Mouse (Mus musculus) midbrain, postnatal 0 days (tissue): Measurements from ENCODE around the gene Pold3. TPM values are rescaled to one million over a fixed set of nuclear protein-coding genes. Genes with fewer than 3 reads are reported as not detected.

ENCODE experiments used
- ATAC-seq: fragments of 200-750 bp; cut with Nextera tagmentation; 2 replicates; pipeline ENCODE4 v1.8.0; 2017; ENCODE audit warnings: moderate number of reproducible peaks, mild to moderate bottlenecking, moderate TSS enrichment, moderate library complexity; ENCODE audit not compliant: low FRiP score
- DNase-seq: peaks from one replicate; pipeline ENCODE4 v3.0.0-alpha.2; 2015; ENCODE audit warnings: low spot score
- H3K27ac ChIP-seq: fragments of 300-500 bp; sonication (generic); 2 replicates; pipeline ENCODE4 v1.5.1; 2014; ENCODE audit warnings: low read depth, mild to moderate bottlenecking, low read length, mixed read lengths
- H3K27me3 ChIP-seq: fragments of 300-500 bp; sonication (generic); 2 replicates; pipeline ENCODE4 v1.6.1; 2014; ENCODE audit warnings: low read length, control low read depth, mixed read lengths; ENCODE audit not compliant: insufficient read depth
- H3K36me3 ChIP-seq: fragments of 300-500 bp; sonication (generic); 2 replicates; pipeline ENCODE4 v1.6.1; 2014; ENCODE audit warnings: low read length, control low read depth, mixed read lengths; ENCODE audit not compliant: insufficient read depth
- H3K4me1 ChIP-seq: fragments of 300-500 bp; sonication (generic); 2 replicates; pipeline ENCODE4 v1.6.1; 2014; ENCODE audit warnings: mild to moderate bottlenecking, control low read depth, antibody characterized with exemption, low read length, mixed read lengths; ENCODE audit not compliant: insufficient read depth
- H3K4me2 ChIP-seq: fragments of 300-500 bp; sonication (generic); 2 replicates; pipeline ENCODE4 v1.6.1; 2014; ENCODE audit warnings: low read depth, mild to moderate bottlenecking, low read length, mixed read lengths; ENCODE audit not compliant: poor library complexity, severe bottlenecking
- H3K4me3 ChIP-seq: fragments of 300-500 bp; sonication (generic); 2 replicates; pipeline ENCODE4 v1.5.1; 2014; ENCODE audit warnings: low read depth, mild to moderate bottlenecking, low read length, moderate library complexity
- H3K9ac ChIP-seq: fragments of 300-500 bp; sonication (generic); replicated peaks from 2 replicates; pipeline ENCODE4 v1.6.1; 2014; ENCODE audit warnings: mild to moderate bottlenecking, low read length, moderate library complexity, mixed read lengths; ENCODE audit not compliant: poor library complexity, severe bottlenecking
- H3K9me3 ChIP-seq: fragments of 300-500 bp; sonication (generic); 2 replicates; pipeline ENCODE4 v1.6.1; 2016; ENCODE audit warnings: low read length, control low read depth
- CTCF ChIP-seq: IDR thresholded peaks from 2 replicates; pipeline ENCODE4 v1.5.1; 2016; ENCODE audit warnings: antibody characterized with exemption, mild to moderate bottlenecking
- WGBS: fragments of 180-500 bp; shearing (Covaris S2); extraction: QIAGEN DNeasy Blood & Tissue Kit; methylation state at CpG from one replicate; pipeline ENCODE4 v1.1.7; 2014; 5-methylcytosine and 5-hydroxymethylcytosine counted together
- polyA plus RNA-seq: library from polyadenylated mRNA; unstranded; fragments of >200 nt; fragmentation: Nextera tagmentation; extraction: Ambion mirVana; gene quantifications from 2 replicates; pipeline ENCODE4 v1.2.1, GENCODE M21; 2015
- total RNA-seq: library from RNA; depleted of rRNA; stranded (reverse); fragments of >200 nt; gene quantifications from 2 replicates; pipeline ENCODE4 v1.2.3, GENCODE M21; 2014; rRNA removed

Gene Pold3
- total and polyA plus RNA-seq, 2 experiments from 2014 or later, result 35.5 to 42.6 TPM

DNA sequence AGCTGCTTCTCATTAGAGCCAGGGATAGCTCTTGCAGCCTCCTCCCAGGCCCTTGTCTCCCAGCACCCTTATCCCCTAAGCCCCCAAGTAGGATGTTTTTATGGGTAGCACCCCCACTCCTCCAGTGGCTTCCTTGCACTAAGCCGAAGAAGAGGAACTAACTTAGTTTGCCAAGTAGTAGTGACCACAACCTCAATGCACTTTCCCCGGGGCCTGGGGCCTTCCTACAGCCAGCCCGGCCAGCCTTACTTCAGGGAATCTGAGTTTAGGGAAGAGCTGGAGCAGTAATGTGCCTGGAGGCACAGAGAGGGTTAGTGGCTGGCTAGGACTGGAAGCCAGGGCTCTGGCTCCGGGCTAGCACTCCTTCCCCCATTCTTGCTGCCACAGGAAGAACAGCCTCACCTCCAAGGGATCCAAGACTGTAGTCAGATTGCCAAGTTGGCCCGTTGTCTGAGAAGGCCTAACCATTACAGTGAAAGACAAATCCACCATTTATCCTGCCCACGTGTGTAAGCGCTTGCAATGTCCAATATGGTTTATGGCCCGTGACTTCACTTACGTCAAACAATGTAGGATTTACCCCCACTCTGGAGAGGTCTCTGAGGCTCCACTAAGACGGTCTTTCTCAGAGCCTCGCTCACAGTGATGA, 86.4 kb downstream of the Pold3 start:
- DNase-seq (no peak), ATAC-seq (no peak)
- no peak overlapping the region for H3K4me3 ChIP-seq
- no peak overlapping the region for H3K4me2 ChIP-seq
- no peaks in the 10 kb centered on the region for H3K27me3 ChIP-seq
- H3K4me1 ChIP-seq, result no peaks in the 10 kb centered on the region
- no peak for TF ChIP-seq CTCF
- WGBS, result 85% methylated on average over 11 of the region's 11 CpGs
- no peak overlapping the region; the same call in 1 of the 2 replicates for H3K27ac ChIP-seq
- no peak overlapping the region for H3K9ac ChIP-seq
- no peaks in the 10 kb centered on the region for H3K36me3 ChIP-seq
- H3K9me3 ChIP-seq, result no peaks in the 10 kb centered on the region

DNA sequence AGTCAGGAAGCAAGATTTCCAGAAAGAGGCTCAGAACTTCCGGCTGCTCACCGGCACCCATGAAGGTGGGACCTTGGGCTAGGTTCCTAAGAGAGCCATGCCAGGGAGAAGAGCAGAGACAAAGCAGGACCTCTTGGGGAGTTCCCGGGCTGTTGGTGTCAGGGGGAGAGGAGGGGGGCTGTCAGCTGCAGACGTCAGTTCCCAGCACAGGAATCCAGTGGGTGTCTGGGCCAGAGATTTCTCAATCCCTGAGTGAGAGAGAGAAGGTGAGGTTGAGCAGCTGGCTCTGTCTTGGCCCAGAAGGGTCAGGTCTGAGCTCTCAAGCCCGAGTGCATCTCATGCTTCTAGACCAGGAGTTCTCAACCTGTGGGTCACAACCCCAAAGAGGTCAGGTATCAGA, 87.7 kb downstream of the Pold3 start:
- TF ChIP-seq CTCF, result no peak
- H3K9me3 ChIP-seq, result no peaks in the 10 kb centered on the region
- H3K4me2 ChIP-seq, result no peak overlapping the region
- no peak overlapping the region for H3K9ac ChIP-seq
- no peaks in the 10 kb centered on the region for H3K27me3 ChIP-seq
- H3K27ac ChIP-seq, result no peak overlapping the region
- no peak overlapping the region for H3K4me3 ChIP-seq
- ATAC-seq (no peak), DNase-seq (no peak)
- no peaks in the 10 kb centered on the region for H3K36me3 ChIP-seq
- WGBS, result 77% methylated on average over 5 of the region's 5 CpGs
- H3K4me1 ChIP-seq, result no peaks in the 10 kb centered on the region

Other genes with a start within 250 kb of the Pold3 start
- gene Rnf169, start 141.1 kb downstream of the Pold3 start, total RNA-seq, result 17.1 and 18.8 TPM in 2 replicates
- 3.1 and 3.6 TPM in 2 replicates for gene Rnf169, start 141.1 kb downstream of the Pold3 start, polyA plus RNA-seq
- 1.7 TPM in 1 of 2 replicates, not detected in the other for gene Chrdl2, start 115.4 kb downstream of the Pold3 start, total RNA-seq
- gene Chrdl2, start 115.4 kb downstream of the Pold3 start, polyA plus RNA-seq, result 0.21 and 0.23 TPM in 2 replicates
- 15.5 and 16.6 TPM in 2 replicates for gene Lipt2, start 37.7 kb upstream of the Pold3 start, total RNA-seq
- 17.1 and 19.5 TPM in 2 replicates for gene Lipt2, start 37.7 kb upstream of the Pold3 start, polyA plus RNA-seq
- not detected in 2 replicates for gene Kcne3, start 54.9 kb upstream of the Pold3 start, total RNA-seq
- gene Kcne3, start 54.9 kb upstream of the Pold3 start, polyA plus RNA-seq, result 0.27 TPM in 1 of 2 replicates, not detected in the other
- gene Pgm2l1, start 105.8 kb upstream of the Pold3 start, total RNA-seq, result 188 and 214 TPM in 2 replicates
- gene Pgm2l1, start 105.8 kb upstream of the Pold3 start, polyA plus RNA-seq, result 38.6 and 46.2 TPM in 2 replicates
- 6.4 and 7.7 TPM in 2 replicates for gene P4ha3, start 164.0 kb upstream of the Pold3 start, total RNA-seq
- gene P4ha3, start 164.0 kb upstream of the Pold3 start, polyA plus RNA-seq, result 2.6 and 3.9 TPM in 2 replicates